Mouse (Mus musculus) ovary, postnatal 14 days (tissue): ENCODE measurements around the gene Flywch2.

Experiments used
- DNase-seq: peaks from one replicate; pipeline ENCODE4 v3.0.0; 2022; ENCODE audit warnings: low spot score

Flywch2 gene

DNA sequence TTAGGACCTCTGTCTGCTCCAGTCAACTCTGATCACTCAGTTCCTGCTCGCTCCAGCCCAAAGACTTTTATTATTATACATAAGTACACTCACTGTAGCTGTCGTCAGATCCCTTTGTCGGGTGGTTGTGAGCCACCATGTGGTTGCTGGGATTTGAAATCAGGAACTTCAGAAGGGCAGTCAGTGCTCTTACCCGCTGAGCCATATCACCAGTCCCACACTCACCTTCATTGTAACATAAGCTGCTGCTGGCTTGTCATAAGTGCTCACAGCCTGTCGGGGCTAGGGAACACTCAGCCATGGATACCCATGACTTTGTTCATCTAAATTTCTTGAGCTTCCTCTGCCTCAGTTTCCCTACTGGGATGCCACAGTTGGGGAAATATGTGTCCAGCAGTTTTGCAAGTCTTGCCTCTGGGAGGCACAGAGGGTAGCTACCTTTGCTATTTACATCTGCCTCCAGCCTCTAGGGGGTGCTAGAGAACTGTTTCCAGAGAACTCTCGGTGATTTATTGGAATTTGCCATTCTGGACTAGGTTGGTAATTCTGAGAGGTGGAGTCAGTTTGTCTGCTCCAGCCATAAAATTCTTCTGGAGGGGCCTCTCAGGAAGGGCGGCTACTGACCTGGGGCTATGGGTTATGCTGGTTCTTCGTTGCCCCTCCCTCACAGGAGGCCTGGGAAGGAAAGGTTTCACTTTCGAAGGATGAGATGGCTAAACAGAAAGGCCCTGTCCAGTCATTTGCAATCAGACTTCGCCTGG, 37.1 kb downstream of the Flywch2 start:
- peak; percentile 68 for DNase-seq

DNA sequence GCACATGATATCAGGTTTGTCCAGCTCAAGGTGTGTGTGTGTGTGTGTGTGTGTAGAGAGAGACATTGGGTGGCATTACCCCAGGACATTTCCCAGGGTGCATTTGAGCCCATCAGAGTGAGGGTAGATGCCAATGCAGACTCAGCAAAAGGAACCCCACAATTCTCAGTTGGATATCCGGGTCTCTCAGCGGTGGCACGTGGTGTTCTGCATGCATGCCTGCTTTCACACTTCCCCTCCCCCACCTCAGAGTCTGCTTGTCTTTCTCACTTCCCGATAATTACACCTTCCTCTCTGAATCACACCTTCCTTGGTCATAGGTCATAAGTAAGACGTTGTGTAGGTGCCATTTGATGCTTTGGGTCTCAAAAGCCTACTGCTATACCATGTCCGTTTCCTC, 37.9 kb downstream of the Flywch2 start:
- DNase-seq, result no peak

DNA sequence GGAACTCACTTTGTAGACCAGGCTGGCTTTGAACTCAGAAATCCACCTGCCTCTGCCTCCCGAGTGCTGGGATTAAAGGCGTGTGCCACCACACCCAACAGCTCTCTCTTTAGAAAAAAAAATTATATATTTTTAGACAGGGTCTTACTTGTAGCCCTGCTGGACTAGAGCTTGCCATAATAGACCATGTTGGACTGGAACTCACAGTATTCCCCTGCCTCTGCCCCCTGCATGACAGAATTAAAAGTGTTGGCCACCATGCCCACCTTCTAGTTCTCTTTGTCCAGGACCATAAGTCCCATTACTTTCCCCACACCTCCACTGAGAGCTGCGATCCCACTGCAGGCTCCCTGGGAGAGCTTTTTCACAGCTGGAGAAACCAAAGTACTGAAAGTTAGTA, 38.4 kb downstream of the Flywch2 start:
- DNase-seq, result no peak

DNA sequence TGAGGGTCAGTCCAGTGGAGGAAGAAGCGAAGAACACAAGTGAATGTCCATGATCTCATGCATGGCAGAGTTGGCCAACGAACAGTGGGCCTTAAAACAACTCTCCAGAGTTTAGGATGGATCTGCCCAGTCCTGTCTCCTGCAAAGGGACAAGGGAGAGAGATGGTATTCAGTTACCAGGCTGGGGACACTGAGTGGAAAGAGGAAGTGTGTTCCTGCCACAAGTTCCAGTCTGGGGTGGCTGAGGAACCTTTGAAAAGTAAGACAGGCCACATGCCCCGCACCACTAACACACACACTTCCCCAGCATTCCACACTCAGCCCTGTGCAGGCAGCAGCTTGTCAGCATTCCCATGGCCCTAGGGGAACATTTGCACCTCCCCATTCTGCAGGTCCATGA, 39.1 kb downstream of the Flywch2 start:
- DNase-seq, result no peak

DNA sequence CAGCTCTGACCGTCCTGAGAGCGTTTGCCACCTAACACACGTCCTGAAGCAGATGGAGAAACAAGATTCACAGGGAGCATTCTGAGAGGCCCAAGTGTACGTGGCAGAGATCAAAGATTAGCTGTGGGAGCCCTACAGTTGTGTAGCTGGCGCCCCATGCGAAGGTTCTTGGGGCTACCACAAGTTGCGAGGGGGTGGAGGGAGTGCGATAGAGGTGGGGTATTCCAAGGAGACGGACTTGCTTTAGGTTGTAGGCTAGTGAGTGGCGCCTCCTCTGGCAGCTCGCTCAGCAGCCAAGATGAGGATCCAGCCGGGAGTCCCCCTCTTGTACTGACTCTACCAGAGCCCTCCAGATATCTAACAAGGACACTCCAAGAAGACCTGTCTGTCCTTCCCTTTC, 39.6 kb downstream of the Flywch2 start:
- no peak for DNase-seq

DNA sequence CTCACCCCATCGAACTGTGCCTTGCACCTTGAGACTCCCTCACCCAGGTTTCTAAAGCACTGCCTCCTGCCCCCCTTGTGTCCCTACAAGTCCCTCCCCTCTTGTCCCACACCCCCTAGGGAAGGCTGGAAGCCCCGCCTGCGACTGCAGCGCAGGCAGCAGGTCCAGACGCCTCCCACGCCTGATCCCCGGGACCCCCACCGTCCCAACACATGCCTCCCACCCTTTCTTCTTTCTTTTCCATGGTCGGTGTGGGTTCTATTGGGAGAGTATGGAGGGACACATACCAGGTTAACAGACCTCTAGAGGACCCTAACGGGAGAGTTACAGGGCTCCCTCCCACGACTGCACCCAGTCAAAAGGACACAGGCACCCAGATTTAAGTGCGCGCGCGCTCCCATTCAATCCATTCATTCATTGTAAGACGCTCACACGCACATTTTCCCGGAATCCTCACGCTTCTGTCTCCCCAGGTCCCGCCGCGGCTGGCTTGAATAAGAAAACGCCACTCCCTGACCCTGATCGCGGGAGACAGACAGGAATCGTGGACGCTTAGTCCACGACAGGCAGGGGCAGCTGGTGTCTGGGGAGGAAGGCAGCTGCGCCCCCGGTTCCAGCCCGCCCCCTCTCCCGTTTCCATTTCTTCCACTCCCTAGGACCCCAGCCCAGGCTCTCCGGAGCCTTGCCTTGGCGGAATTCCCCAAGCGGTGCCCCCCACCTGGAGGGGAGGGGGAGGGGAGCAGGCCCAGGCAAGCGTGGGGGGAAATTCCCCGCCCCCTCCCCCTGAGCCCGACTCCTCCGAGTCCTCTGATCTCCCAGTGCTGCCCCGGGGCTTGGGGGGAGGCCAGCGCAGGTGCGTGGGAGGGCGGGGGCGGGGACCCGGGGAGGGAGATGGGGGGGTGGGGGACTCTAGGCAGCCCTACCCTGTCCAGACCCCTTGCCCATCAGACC, 40.3 kb downstream of the Flywch2 start, which contains the start of gene Kremen2:
Gene Kremen2 (minus strand): TSS at position 533 of the 951 bp plus-strand sequence.
- no peak for DNase-seq

DNA sequence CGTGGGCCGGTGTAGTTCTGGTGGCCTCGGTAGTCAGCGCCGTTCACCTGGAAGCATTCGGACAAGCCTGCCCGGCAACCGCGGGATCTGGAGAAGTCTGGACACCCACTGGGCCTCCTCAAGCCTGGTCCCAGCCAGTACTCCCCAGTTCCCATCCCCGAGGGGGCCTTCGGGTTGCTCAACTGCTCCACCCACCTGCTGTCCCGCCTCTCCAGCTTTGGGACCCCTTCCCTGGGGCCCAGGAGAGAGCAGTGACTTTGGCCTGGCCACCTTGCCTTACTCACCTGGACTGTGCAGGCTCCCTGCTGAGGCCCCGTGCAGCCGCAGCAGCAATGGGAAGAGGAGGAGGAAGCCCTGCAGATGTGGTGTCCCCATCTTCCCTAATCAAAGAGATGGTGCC, 41.2 kb downstream of the Flywch2 start:
- DNase-seq, result no peak

DNA sequence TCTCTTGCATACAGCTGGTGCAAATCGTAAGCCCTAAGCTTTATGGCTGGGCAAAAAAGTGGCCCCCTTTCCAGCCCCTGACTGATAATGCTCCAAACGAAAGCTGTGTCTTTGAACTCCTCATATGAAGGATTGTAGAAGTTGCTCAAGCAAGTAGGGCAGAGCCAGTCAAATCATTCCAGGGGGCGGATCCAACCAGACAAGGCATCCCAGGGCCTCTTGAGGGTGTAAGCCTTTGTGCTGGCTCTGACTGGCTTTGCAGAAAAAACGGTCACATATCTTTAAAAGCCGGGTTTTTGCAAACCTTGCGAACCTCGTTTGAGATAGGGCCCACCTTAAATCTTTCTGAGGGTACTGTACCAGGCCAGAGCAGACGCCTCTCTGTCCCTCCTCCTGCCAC, 41.8 kb downstream of the Flywch2 start:
- DNase-seq, result no peak

DNA sequence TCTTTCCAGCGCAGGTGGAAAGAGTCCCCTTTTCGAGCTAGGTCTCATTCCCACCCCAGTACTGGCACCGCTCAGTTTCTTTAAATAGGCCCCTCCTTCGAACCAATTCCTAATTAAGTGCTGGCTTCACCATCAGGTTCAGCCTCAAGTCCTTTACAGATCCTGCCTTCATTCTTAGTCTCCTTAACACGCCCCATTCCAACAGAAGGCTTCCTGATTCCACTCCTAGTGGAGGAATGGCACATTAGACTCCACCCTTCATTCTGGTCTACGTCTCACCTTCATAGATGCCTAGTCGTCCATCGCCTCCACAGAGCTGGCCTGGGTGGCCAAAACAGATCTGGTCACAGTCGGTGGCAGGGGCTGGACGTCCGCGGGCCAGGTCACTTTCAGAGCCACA, 42.9 kb downstream of the Flywch2 start:
- no peak for DNase-seq

DNA sequence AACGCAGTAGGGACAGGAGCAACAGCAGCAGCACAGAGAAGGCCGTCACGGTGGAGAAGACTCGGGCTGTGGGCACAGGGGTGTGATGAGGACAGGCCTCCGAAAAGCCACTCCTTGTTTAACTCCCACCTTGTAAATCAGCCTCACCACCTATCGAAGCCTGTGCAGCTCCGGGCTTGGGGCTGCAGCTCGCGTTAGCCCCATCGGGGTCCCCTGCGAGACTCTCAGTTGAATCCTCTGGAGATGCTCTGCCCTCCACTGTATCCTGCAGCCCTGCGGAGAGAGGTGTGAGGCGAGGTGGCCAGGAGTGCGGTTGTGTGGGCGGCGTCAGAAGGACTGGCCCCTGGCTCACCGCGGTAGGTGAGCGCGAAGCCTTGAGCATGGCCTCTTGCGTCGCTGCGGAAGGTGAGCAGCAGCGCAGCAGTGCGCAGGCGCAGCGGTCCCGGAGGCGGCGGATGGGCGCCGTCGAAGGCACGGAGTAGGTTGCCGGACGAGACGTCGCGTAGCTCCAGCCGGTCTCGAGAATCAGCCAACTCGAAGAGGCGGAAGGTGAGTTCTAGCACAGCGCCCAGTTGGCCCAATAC, 43.6 kb downstream of the Flywch2 start:
- no peak for DNase-seq

DNA sequence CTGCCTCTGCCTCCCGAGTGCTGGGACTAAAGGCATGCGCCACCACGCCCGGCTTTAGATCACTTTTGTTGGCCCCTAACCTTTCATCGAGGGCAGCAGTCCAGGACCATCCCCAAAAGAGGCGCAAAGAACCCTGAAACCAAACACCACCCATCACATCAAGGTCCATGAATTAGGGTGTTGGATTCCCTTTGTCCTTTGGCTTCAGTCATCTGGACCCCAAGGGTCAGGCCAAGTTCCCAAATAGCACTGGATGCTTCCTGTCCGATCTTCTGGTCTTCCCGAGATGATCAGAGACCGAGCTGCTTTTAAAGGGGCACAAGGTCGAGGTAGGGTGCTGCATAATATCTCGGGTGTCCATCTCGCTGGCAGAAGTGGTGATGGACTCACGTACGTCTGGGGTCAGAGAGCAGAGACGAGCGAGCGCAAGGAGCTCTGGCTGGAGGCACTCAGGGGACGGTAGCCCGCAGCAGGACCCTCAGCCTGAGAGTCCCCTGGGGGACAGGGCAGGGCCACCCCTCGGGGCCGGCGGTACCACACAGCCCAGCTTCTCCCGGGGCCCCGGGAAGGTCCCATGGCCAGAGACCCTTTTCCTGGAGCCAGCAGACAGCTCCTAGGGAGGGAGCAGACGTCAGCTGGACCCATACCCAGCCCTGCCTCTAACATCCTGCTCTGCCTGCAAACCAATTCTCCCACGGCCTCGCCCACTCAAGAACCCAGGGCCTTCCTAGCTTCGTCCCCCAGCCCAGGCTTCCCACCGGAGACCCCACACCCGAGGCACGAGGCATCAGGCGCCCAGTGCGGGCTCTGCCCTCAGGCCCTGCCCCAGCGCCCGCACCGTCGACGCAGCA, 44.3 kb downstream of the Flywch2 start:
- DNase-seq, result no peak

DNA sequence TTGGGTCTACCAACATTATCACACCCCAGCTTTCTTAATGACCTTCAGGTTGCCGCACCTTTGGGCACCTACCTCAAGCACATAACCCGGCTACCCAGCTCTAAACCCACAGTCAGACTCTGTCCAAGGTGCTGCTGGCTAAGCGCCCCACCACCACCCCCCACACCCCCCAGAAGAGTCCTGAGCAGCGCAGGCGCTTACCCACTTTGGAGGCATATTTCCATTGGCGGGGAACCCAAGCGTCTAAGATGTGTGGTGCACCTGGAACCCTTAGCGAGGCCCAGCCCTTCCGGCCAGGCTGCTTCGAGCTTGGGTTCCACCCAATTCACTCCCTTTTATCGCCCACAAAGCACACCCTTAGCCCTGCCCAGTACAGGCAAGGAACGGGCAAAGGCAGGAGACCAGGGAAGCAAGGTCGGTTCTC, 45.3 kb downstream of the Flywch2 start, which contains the start of gene Paqr4:
Gene Paqr4 (minus strand): TSS at position 270 of the 424 bp plus-strand sequence.
- no peak for DNase-seq

DNA sequence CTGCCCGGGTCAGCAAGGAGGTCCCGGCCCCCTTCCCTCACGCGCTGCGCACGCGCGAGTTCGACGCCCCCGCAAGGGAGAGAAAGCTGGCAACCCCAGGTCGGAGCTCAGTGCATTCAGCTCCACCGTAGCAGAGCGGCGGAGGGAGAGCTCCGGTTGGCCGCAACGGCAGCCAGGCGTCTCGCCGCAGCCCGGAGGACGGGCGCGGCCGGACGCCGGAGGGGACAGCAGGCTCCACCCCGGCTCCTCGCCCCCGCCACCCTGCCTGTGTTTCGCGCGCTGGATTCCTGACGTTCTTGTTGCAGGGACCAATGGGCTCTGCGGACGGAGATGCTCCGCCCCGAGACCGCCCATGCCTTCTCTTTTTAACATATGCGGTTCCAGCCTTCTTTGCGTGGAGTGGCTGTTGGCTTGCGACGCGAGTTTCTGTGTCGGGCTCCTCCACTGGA, 45.7 kb downstream of the Flywch2 start:
- DNase-seq, result peak; percentile 65

DNA sequence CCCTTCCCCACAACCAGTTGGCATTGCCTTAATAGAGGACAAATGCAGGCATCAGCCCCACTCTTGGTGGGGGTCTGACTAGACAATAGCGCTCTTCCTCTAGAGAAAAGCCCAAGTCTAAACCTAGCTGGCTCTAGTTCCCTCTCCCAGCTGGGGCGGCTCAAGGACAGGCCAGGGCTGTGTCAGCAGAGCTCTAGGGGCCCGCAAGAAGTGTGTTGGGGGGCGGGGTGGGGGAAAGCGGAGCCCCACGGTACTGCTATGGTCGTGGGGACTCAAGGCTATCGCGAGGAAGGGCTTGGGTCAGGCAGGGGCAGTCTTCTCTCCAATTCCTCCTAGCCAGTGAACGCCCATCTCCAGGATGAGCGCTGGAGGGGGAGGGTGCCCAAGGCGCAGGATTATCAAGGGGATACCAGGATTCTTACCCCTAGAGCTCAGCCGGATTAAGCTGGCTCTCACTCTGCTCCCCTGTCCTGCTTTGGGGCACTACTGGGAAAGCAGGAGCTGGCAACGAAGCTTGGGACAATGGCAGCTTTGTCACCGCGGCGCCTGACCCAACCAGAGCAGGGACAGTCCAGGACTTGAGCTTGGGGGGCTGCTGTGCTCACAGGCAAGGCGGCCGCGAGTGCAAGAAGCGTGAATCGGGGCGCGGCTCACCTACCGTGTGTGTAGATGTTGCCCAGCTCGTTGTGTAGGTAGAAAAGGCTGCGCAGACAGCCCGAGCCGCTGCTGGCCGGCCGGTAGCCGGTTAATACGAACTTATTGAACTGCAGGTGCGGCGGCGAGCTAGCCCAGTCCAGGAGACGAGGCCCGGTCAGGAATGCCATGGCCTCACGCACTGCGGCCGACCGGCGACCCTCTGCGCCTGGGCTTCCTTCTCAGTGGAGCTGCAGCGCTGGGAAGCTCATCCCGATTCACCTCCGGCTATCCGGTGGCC, 46.4 kb downstream of the Flywch2 start:
- DNase-seq, result no peak

DNA sequence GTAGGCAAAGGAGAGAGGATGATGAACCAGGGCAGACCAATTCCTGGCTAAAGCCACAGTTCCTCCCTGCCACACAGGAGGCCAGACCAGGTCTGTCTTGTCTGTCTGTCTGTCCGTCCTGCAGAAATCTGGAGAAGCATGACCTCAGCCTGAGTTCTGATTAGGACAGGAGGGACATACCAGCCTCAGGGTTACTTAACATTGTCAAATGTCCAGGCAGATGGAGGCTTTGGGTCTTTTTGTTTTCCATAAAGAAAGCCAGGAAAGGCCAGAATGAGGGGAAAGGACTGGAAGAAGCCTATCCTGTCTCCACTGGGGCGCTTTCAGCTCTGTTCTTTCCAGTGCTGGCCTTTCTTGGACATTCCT, 47.1 kb downstream of the Flywch2 start:
- DNase-seq, result no peak

DNA sequence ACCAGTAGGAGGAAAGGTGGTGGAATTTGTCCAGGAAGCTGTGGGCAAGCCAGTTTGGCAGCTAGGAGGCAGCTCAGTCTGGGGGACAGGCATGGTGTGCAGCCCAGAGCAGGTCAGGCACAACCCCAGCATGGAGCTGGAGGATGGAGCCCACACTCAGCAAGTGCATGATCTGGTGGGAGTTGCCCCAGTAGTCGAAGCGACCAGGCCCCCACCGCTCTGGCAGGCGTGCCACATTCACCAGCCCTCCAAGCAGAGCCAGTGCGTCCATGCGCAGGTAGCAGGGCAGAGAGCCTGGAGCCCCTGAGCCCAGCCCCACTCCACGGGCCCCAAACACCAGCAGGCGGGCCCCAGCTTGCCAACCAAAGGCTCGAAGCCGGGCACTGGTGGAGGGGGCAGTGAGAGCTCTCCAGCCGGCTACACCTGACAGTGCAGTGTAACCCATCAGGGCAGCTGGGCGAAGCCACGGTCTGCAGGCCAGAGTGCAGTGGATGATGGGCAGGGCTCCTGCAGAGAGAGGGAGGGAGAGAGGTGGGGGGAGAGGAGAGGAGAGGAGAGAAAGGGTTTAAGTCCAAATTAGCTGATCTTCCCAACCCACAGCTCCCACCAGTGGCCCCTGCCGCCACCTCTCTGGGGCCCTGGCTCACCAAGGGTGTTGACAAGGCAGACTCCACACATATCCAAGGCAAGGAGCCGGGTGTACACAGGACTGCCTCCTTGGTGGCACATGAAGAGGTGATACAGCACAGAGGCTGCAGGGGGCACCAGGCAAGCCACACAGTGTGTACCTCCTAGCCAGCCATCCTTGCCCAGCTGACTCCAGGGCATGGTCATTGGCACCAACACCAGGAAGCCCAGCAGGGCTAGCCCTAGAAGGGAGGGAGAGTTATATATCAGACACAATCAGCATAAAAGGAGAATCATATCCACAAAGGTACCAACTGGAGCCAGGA, 48.1 kb downstream of the Flywch2 start:
- DNase-seq, result no peak

DNA sequence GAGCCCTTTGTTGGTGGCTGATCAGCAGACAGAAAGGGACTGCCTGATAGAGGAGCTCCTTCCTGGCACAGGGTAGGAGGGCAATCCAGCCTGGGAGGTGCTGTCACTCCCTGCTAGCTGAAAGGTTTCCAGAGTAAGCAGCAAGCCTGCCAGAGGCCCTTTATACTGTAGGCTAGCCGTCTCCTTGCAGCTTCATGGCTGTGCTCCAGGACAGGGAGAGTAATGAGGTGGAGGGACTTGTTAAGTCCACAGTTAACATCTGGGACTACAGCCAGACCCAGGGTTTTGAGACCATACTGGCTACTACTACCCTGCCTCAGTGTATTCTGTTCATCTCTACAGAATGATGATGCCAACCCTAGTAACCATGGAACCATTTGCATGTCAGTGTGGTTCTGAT, 51.5 kb downstream of the Flywch2 start:
- no peak for DNase-seq

DNA sequence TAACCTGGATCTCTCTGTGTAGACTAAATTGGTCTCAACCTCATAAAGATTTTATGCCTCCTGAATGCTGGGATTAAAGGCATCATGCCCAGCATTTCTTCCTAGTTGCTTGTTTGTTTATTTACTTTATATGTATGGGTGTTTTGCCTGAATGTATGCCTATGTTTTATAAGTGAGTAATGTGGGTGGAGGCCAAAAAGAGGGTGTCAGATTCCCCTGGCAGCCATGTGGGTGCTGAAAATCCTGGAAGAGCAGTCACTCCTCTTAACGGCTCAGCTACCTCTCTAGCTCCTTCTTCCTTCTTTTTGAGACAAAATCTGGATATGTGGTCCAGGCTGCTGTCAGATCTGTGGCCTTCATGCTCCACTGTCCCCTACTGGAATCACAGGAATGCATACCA, 55.4 kb downstream of the Flywch2 start:
- no peak for DNase-seq
